Mouse (Mus musculus) neural tube, embryonic 13.5 days (tissue): ENCODE measurements around the gene Lrmda. TPM values are rescaled to one million over a fixed set of nuclear protein-coding genes. Genes with fewer than 3 reads are reported as not detected.

Experiments
- ATAC-seq: fragments of 200-750 bp; cut with Nextera tagmentation; 2 replicates; pipeline ENCODE4 v1.8.0; 2017; ENCODE audit warnings: low read depth, mild to moderate bottlenecking, moderate TSS enrichment, moderate library complexity
- H3K27ac ChIP-seq: fragments of 300-500 bp; sonication (generic); replicated peaks from 2 replicates; pipeline ENCODE4 v1.5.1; 2015; ENCODE audit warnings: moderate library complexity, mild to moderate bottlenecking, inconsistent platforms
- H3K27me3 ChIP-seq: fragments of 300-500 bp; sonication (generic); 2 replicates; pipeline ENCODE4 v1.6.1; 2015; ENCODE audit warnings: mild to moderate bottlenecking, inconsistent platforms
- H3K36me3 ChIP-seq: fragments of 300-500 bp; sonication (generic); 2 replicates; pipeline ENCODE4 v1.6.1; 2015; ENCODE audit warnings: mild to moderate bottlenecking, inconsistent platforms
- H3K4me1 ChIP-seq: fragments of 300-500 bp; sonication (generic); replicated peaks from 2 replicates; pipeline ENCODE4 v1.6.1; 2015; ENCODE audit warnings: inconsistent platforms
- H3K4me2 ChIP-seq: fragments of 300-500 bp; sonication (generic); 2 replicates; pipeline ENCODE4 v1.6.1; 2015; ENCODE audit warnings: inconsistent platforms, mild to moderate bottlenecking, moderate library complexity
- H3K4me3 ChIP-seq: fragments of 300-500 bp; sonication (generic); 2 replicates; pipeline ENCODE4 v1.5.1; 2015; ENCODE audit warnings: mild to moderate bottlenecking, inconsistent platforms
- H3K9ac ChIP-seq: fragments of 300-500 bp; sonication (generic); 2 replicates; pipeline ENCODE4 v1.6.1; 2015; ENCODE audit warnings: moderate library complexity, mild to moderate bottlenecking, inconsistent platforms
- H3K9me3 ChIP-seq: fragments of 300-500 bp; sonication (generic); 2 replicates; pipeline ENCODE4 v1.6.1; 2016; ENCODE audit warnings: inconsistent platforms
- WGBS: fragments of 180-500 bp; shearing (Covaris S2); methylation state at CpG from one replicate; pipeline ENCODE4 v1.1.7; 2015; 5-methylcytosine and 5-hydroxymethylcytosine counted together
- polyA plus RNA-seq: library from polyadenylated mRNA; unstranded; fragments of >200 nt; fragmentation: Nextera tagmentation; extraction: Ambion mirVana; gene quantifications from 2 replicates; pipeline ENCODE4 v1.2.1, GENCODE M21; 2015

Gene Lrmda
- polyA plus RNA-seq, 1 experiment from 2014 or later = not detected

- Histone ChIP-seq H3K27me3 (no peaks in the 10 kb centered on the region), H3K9me3 (no peaks in the 10 kb centered on the region), H3K4me2 (no peak overlapping the region), H3K4me1 (peaks cover 18% of the 10 kb centered on the region), H3K4me3 (no peak overlapping the region), H3K36me3 (no peaks in the 10 kb centered on the region), H3K9ac (no peak overlapping the region), H3K27ac (no peak overlapping the region)
- ATAC-seq = peak; percentile 19; the same call in 1 of the 2 replicates
- 33% methylated on average over 8 of the region's 8 CpGs for WGBS
These were observed 526.6 kb downstream of the Lrmda start for GRCm38 (mm10) chr14:22545887-22546675.

- H3K9ac ChIP-seq = no peak overlapping the region
- 23% methylated on average over 4 of the region's 4 CpGs for WGBS
- peak; percentile 40; the same call in 1 of the 2 replicates for ATAC-seq
- H3K27me3 ChIP-seq = no peaks in the 10 kb centered on the region
- no peak overlapping the region for H3K4me2 ChIP-seq
- H3K4me1 ChIP-seq = peaks cover 18% of the 10 kb centered on the region
- H3K9me3 ChIP-seq = no peaks in the 10 kb centered on the region
- no peaks in the 10 kb centered on the region for H3K36me3 ChIP-seq
- no peak overlapping the region for H3K4me3 ChIP-seq
- H3K27ac ChIP-seq = no peak overlapping the region
These were observed 527.1 kb downstream of the Lrmda start for GRCm38 (mm10) chr14:22546676-22546984.

GRCm38 (mm10) chr14:22548286-22548685, 528.8 kb downstream of the Lrmda start:
- H3K27me3 ChIP-seq = no peaks in the 10 kb centered on the region
- H3K9me3 ChIP-seq = no peaks in the 10 kb centered on the region
- WGBS = 38% methylated on average over 2 of the region's 2 CpGs
- H3K36me3 ChIP-seq = no peaks in the 10 kb centered on the region
- H3K4me1 ChIP-seq = peaks cover 18% of the 10 kb centered on the region
- H3K27ac ChIP-seq = no peak overlapping the region
- H3K9ac ChIP-seq = no peak overlapping the region
- no peak for ATAC-seq
- H3K4me2 ChIP-seq = no peak overlapping the region
- H3K4me3 ChIP-seq = no peak overlapping the region

GRCm38 (mm10) chr14:22549166-22549565, 529.7 kb downstream of the Lrmda start:
- no peaks in the 10 kb centered on the region for H3K27me3 ChIP-seq
- H3K4me2 ChIP-seq = no peak overlapping the region
- H3K9me3 ChIP-seq = no peaks in the 10 kb centered on the region
- WGBS = 79% methylated on average over 2 of the region's 2 CpGs
- no peak overlapping the region for H3K9ac ChIP-seq
- no peaks in the 10 kb centered on the region for H3K36me3 ChIP-seq
- peaks cover 18% of the 10 kb centered on the region for H3K4me1 ChIP-seq
- no peak for ATAC-seq
- H3K27ac ChIP-seq = no peak overlapping the region
- H3K4me3 ChIP-seq = no peak overlapping the region

DNA sequence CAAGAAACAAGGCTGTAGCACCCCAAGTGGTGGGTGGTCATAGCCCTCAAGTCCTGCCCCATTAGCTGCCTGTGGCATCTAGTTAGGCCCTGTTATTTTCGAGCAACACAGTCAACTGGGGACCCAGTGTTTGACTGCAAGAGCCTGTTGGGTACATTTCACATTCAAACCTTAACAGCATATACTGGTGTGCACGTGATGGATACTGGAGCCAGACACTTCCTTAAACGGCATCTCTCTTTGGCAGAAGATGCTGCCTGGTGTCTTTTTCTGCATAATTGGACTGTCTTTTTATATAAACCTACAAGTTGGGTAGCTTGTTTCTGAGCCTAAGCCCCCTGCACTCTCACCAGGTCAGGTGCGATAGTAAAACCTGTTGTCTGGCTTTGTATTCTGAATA, 532.8 kb downstream of the Lrmda start:
- 84% methylated on average over 4 of the region's 4 CpGs for WGBS
- no peak overlapping the region for H3K9ac ChIP-seq

DNA sequence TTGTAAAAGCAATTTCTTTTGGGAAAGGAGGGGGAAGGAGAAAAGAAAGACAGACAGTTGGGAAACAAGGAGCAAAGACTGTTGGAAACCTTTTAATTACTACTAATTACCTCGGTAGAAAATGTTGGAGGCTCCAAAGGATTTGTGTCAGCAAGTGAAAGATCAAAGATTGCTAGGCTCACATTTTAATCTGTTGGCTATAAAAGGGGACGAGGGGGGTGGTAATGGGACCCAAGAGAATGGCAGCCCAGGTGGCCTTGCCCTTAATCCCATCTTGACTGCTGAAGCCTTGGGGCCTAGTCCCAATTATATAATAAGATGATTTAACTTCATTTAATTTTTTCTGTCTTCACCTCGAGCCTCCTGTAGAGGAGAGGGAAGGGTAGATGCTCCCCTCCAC, 533.3 kb downstream of the Lrmda start:
- Histone ChIP-seq H3K4me3 (no peak overlapping the region), H3K36me3 (no peaks in the 10 kb centered on the region), H3K27me3 (no peaks in the 10 kb centered on the region), H3K9ac (no peak overlapping the region), H3K4me1 (no peaks in the 10 kb centered on the region), H3K27ac (no peak overlapping the region), H3K4me2 (no peak overlapping the region), H3K9me3 (no peaks in the 10 kb centered on the region)
- WGBS = 35% methylated on average over 3 of the region's 3 CpGs
- no peak for ATAC-seq

More for the DNA sequence above, 532.8 kb downstream of the Lrmda start:
- no peaks in the 10 kb centered on the region for H3K9me3 ChIP-seq
- ATAC-seq = no peak
- no peak overlapping the region for H3K4me3 ChIP-seq
- H3K4me2 ChIP-seq = no peak overlapping the region
- no peaks in the 10 kb centered on the region for H3K27me3 ChIP-seq
- H3K27ac ChIP-seq = no peak overlapping the region
- H3K36me3 ChIP-seq = no peaks in the 10 kb centered on the region
- H3K4me1 ChIP-seq = no peaks in the 10 kb centered on the region

GRCm38 (mm10) chr14:22553717-22554116, 534.2 kb downstream of the Lrmda start:
- 95% methylated on average over 3 of the region's 3 CpGs for WGBS

DNA sequence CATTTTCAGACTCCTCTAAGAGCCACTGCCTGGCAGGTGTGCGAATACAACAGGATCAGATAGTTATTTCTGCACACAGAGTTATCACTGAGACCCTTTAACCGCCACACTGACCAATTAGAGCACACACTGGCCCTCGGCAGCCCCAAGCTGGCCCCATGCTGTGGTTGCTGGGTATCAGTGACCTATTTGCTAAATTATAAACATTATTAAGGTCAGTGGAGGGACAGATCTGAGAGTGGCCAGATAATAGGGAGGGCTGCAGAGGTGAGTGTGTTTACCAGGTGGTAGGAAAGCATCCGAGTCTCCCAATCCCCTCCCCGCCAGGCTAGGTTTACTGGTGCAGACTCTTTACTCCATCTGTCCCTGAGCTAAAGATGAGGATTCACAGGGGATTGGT, 553.0 kb downstream of the Lrmda start:
- H3K4me1 ChIP-seq = peaks cover 28% of the 10 kb centered on the region
- no peak overlapping the region for H3K4me2 ChIP-seq
- H3K27me3 ChIP-seq = peaks cover 14% of the 10 kb centered on the region; the same call in 1 of the 2 replicates
- 77% methylated on average over 5 of the region's 5 CpGs for WGBS
- H3K9me3 ChIP-seq = no peaks in the 10 kb centered on the region
- no peak for ATAC-seq
- H3K36me3 ChIP-seq = no peaks in the 10 kb centered on the region
- H3K9ac ChIP-seq = no peak overlapping the region
- no peak overlapping the region for H3K27ac ChIP-seq
- H3K4me3 ChIP-seq = no peak overlapping the region

More at GRCm38 (mm10) chr14:22553717-22554116, 534.2 kb downstream of the Lrmda start:
- Histone ChIP-seq H3K27me3 (no peaks in the 10 kb centered on the region), H3K4me1 (no peaks in the 10 kb centered on the region), H3K4me3 (no peak overlapping the region), H3K36me3 (no peaks in the 10 kb centered on the region), H3K27ac (no peak overlapping the region), H3K4me2 (no peak overlapping the region), H3K9me3 (no peaks in the 10 kb centered on the region), H3K9ac (no peak overlapping the region)
- ATAC-seq = no peak

DNA sequence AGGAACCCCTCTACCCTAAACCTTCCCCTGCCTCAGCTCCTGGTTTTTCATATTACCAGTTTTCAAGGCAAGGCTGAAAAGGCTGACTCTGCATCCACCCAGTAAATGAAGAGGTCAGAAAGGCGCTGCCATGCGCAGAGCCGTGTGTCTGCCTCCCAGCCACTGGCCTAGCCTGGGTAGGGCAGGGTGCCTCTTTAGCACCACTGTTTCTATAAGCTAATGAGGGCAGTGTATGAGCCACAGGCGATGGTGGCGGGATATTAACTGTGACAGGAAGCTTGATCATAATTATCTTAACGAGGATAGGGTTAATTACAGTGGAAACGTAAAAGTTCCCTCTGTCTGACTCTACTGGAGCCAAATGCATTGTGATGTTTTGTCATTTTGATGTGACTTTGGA, 554.1 kb downstream of the Lrmda start:
- H3K27ac ChIP-seq = no peak overlapping the region
- 64% methylated on average over 7 of the region's 7 CpGs for WGBS

GRCm38 (mm10) chr14:22574006-22574405, 554.5 kb downstream of the Lrmda start:
- no peak for ATAC-seq

More for the DNA sequence above, 554.1 kb downstream of the Lrmda start:
- Histone ChIP-seq H3K4me1 (peaks cover 37% of the 10 kb centered on the region), H3K4me3 (no peak overlapping the region), H3K9me3 (no peaks in the 10 kb centered on the region), H3K4me2 (no peak overlapping the region), H3K27me3 (peaks cover 14% of the 10 kb centered on the region; the same call in 1 of the 2 replicates), H3K9ac (no peak overlapping the region), H3K36me3 (no peaks in the 10 kb centered on the region)
- no peak for ATAC-seq

GRCm38 (mm10) chr14:22576441-22576840, 556.9 kb downstream of the Lrmda start:
- no peak for ATAC-seq
- Histone ChIP-seq H3K4me1 (peaks cover 52% of the 10 kb centered on the region), H3K9me3 (no peaks in the 10 kb centered on the region), H3K27me3 (peaks cover 9% of the 10 kb centered on the region; the same call in 1 of the 2 replicates), H3K27ac (peak overlapping the region; percentile 68), H3K36me3 (no peaks in the 10 kb centered on the region), H3K4me3 (no peak overlapping the region), H3K4me2 (no peak overlapping the region), H3K9ac (0 out of 2 replicates have a peak overlapping the region, but pooled peaks have one; percentile 18)
- 21% methylated on average over 6 of the region's 6 CpGs for WGBS

More at GRCm38 (mm10) chr14:22574006-22574405, 554.5 kb downstream of the Lrmda start:
- H3K9ac ChIP-seq = no peak overlapping the region
- no peak overlapping the region for H3K4me2 ChIP-seq
- no peaks in the 10 kb centered on the region for H3K36me3 ChIP-seq
- 89% methylated on average over 4 of the region's 4 CpGs for WGBS
- no peak overlapping the region for H3K4me3 ChIP-seq
- H3K9me3 ChIP-seq = no peaks in the 10 kb centered on the region
- peaks cover 14% of the 10 kb centered on the region; the same call in 1 of the 2 replicates for H3K27me3 ChIP-seq
- H3K4me1 ChIP-seq = peaks cover 39% of the 10 kb centered on the region
- no peak overlapping the region for H3K27ac ChIP-seq

- Histone ChIP-seq H3K9ac (peak overlapping the region; percentile 35), H3K4me1 (peaks cover 52% of the 10 kb centered on the region), H3K36me3 (no peaks in the 10 kb centered on the region), H3K27me3 (peaks cover 6% of the 10 kb centered on the region; the same call in 1 of the 2 replicates), H3K4me2 (peak overlapping the region; percentile 45), H3K9me3 (no peaks in the 10 kb centered on the region), H3K4me3 (no peak overlapping the region), H3K27ac (peak overlapping the region; percentile 68)
- ATAC-seq = peak; percentile 56
- 2% methylated on average over 13 of the region's 13 CpGs for WGBS
These were observed 558.0 kb downstream of the Lrmda start for GRCm38 (mm10) chr14:22577411-22578037.
